Mouse (Mus musculus) forebrain, embryonic 15.5 days (tissue): ENCODE measurements at regions not wholly inside any gene's neighbourhood (a gene's known extent, or its start where the extent isn't known, plus 50 kb on each side); places are given as distances from the start of the nearest gene placed in this dataset.
A peak's percentile ranks its signal among the peaks of the same experiment; 100 is the strongest.

Source experiments
- ATAC-seq: fragments of 200-750 bp; cut with Nextera tagmentation; replicated peaks from 2 replicates; pipeline ENCODE4 v1.8.0; 2017; ENCODE audit warnings: mild to moderate bottlenecking, moderate TSS enrichment, moderate library complexity
- H3K27ac ChIP-seq: fragments of 300-500 bp; sonication (generic); replicated peaks from 2 replicates; pipeline ENCODE4 v1.5.1; 2015; ENCODE audit warnings: mild to moderate bottlenecking, inconsistent platforms
- H3K27me3 ChIP-seq: fragments of 300-500 bp; sonication (generic); 2 replicates; pipeline ENCODE4 v1.6.1; 2015; ENCODE audit warnings: inconsistent platforms
- H3K36me3 ChIP-seq: fragments of 300-500 bp; sonication (generic); 2 replicates; pipeline ENCODE4 v1.6.1; 2015; ENCODE audit warnings: mild to moderate bottlenecking, inconsistent platforms
- H3K4me1 ChIP-seq: fragments of 300-500 bp; sonication (generic); 2 replicates; pipeline ENCODE4 v1.6.1; 2015; ENCODE audit warnings: inconsistent platforms
- H3K4me2 ChIP-seq: fragments of 300-500 bp; sonication (generic); replicated peaks from 2 replicates; pipeline ENCODE4 v1.6.1; 2015; ENCODE audit warnings: mild to moderate bottlenecking, inconsistent platforms
- H3K4me3 ChIP-seq: fragments of 300-500 bp; sonication (generic); 2 replicates; pipeline ENCODE4 v1.5.1; 2015; ENCODE audit warnings: mild to moderate bottlenecking, inconsistent platforms
- H3K9ac ChIP-seq: fragments of 300-500 bp; sonication (generic); replicated peaks from 2 replicates; pipeline ENCODE4 v1.6.1; 2015; ENCODE audit warnings: mild to moderate bottlenecking, inconsistent platforms
- H3K9me3 ChIP-seq: fragments of 300-500 bp; sonication (generic); 2 replicates; pipeline ENCODE4 v1.6.1; 2016; ENCODE audit warnings: inconsistent platforms
- WGBS: fragments of 180-500 bp; shearing (Covaris S2); methylation state at CpG from one replicate; pipeline ENCODE4 v1.1.7; 2015; ENCODE audit warnings: mixed read lengths; 5-methylcytosine and 5-hydroxymethylcytosine counted together

DNA sequence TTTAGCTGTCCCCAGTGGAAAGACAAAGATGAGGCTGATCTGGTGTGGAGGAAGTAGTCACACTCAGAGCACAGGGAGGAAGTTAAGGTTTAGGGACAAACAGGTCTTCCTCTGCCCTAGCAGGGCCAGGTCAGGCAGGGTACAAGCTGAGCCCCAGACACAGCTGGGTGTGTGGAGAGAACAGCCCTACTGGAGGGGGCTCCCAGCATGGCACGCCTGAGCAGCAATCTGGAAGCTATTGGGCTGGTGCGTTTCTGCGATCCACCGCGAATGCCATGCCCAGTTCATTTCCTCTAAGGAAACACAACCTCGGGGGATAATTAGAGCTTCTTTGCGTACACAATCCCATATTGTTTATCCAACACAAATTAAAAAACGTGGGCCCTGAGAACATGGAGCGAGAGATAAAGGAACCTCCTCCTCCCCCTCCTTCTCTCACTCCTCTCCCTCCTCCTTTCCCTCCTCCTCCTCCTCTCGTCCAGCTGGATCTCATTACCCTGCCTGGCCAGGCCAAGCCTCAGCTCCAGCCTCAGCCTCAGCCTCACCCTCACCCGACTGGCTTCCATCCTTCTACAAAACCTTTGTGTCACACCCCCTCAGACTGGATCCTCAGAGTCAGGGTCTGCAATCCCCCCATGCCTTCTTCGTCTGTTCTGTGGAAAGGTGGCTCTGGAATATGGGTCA lies 81.2 kb downstream of the Pja1 start:
- no peaks in the 10 kb centered on the region for H3K4me1 ChIP-seq
- H3K27me3 ChIP-seq, result 0 out of 2 replicates have a peak, but pooled peaks cover 7% of the 10 kb centered on the region
- no peaks in the 10 kb centered on the region for H3K36me3 ChIP-seq
- H3K9me3 ChIP-seq, result no peaks in the 10 kb centered on the region
- H3K27ac ChIP-seq, result no peak overlapping the region
- 44% methylated on average over 12 of the region's 12 CpGs for WGBS
- ATAC-seq, result no peak
- no peak overlapping the region for H3K9ac ChIP-seq
- H3K4me3 ChIP-seq, result no peak overlapping the region
- H3K4me2 ChIP-seq, result no peak overlapping the region

DNA sequence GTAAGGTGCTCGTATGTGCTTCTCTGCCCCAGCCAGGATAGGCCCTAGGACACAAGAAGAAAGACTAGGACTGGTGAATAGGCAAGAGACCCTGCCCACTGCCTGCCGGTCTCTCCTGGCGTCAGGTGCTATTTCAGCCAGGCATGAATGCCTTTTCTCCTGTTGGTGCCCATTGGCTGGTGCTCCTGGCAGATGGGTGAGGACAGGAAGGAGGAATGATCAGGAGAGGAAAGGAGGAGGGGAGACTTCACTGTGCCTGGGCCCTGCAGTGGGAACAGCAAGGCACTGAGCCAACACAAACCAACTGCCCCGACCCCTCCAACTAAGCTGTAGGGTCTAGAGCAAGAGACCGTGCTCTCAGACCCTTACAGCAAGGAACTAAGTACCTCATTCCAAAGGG lies 100.4 kb downstream of the Pja1 start:
- Histone ChIP-seq H3K27me3 (no peaks in the 10 kb centered on the region), H3K9me3 (no peaks in the 10 kb centered on the region), H3K27ac (no peak overlapping the region), H3K4me1 (no peaks in the 10 kb centered on the region), H3K9ac (no peak overlapping the region), H3K4me3 (no peak overlapping the region), H3K4me2 (no peak overlapping the region), H3K36me3 (no peaks in the 10 kb centered on the region)
- WGBS, result 86% methylated on average over 5 of the region's 5 CpGs
- ATAC-seq, result no peak

DNA sequence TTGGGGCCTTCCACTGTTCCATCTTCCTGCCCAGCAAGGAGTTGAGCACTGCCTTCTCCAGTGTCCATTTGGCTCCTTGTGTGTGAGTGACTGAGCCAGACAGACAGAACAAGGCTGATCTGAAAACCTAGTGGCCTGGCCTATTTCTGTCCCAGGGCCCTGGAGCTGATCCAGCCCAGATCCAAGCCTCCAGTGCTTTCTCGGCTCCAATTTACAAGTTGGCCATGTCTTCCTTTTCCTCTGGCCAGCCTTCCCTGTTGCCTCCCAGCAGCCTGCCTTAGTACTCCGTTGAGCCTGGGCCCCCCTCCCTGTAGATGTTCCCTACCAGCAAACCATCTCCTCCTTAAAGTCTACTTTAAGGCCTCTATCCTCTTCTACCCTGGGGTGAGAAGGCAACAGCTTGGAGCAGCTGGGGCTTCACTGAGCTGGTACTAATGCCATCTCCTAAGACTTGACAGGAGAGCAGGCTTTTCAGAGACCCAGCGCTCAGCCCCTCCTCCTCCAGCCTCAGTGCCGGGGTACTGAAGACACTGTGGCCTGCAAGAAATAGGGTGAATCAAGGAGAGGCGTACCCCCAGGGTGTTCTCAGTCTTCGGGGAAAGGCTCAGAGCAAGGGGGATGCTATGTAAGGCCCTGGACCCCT lies 101.7 kb downstream of the Pja1 start:
- no peak overlapping the region for H3K27ac ChIP-seq
- H3K9me3 ChIP-seq, result no peaks in the 10 kb centered on the region
- H3K9ac ChIP-seq, result no peak overlapping the region
- no peaks in the 10 kb centered on the region for H3K36me3 ChIP-seq
- WGBS, result 78% methylated on average over 6 of the region's 6 CpGs
- no peak for ATAC-seq
- H3K27me3 ChIP-seq, result no peaks in the 10 kb centered on the region
- H3K4me3 ChIP-seq, result no peak overlapping the region
- H3K4me1 ChIP-seq, result no peaks in the 10 kb centered on the region
- no peak overlapping the region for H3K4me2 ChIP-seq

DNA sequence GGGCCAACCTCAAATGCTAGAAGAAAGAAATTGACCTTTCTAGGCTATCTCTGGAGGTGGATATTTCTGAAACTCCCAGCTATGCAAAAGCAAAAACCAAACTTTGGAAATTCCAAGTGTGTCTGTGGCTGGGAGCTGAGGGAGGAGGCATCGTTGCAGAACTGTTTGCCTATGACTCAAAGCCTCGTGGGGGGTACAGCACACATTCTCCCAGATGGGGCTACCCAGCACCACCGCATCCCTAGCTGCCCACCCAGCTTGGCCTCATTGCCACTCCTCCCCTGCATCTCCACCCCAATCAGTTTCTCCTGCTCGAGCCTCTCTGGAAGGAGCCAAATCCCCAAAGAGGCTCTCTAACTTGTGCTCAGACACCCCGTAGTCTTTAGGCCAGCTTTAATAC lies 107.0 kb downstream of the Pja1 start:
- Histone ChIP-seq H3K36me3 (no peaks in the 10 kb centered on the region), H3K9ac (no peak overlapping the region), H3K9me3 (no peaks in the 10 kb centered on the region), H3K27ac (no peak overlapping the region), H3K27me3 (no peaks in the 10 kb centered on the region), H3K4me2 (no peak overlapping the region), H3K4me3 (no peak overlapping the region), H3K4me1 (peaks cover 9% of the 10 kb centered on the region)
- no peak for ATAC-seq
- 80% methylated on average over 5 of the region's 5 CpGs for WGBS

GRCm38 (mm10) chrX:99360095-99360890 lies 110.8 kb downstream of the Pja1 start:
- Histone ChIP-seq H3K4me1 (peaks cover 16% of the 10 kb centered on the region), H3K27me3 (no peaks in the 10 kb centered on the region), H3K4me3 (no peak overlapping the region), H3K27ac (peak overlapping the region; percentile 27; the same call in 1 of the 2 replicates), H3K4me2 (no peak overlapping the region), H3K9me3 (no peaks in the 10 kb centered on the region), H3K9ac (no peak overlapping the region), H3K36me3 (no peaks in the 10 kb centered on the region)
- peak; percentile 71 for ATAC-seq
- WGBS, result 55% methylated on average over 11 of the region's 11 CpGs

DNA sequence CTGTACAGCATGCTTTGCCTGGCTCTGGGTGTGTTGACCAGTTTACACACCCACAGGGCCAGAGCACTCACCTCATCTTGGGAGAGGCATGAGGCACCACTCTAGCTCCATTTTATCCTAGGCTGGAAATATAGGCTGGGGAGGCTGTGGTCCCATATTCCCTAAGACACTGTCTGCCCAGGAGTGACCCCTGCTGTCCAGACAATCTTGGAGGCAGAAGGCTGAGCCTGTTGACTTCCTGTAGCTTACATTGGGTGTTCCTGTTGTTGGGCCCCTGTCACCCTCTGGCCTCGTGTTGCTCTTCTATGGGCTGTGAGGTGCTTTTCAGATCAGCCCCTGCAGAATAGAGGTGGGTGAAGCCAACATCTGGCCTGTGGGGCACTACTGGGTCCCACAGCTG lies 112.3 kb downstream of the Pja1 start:
- no peak overlapping the region for H3K27ac ChIP-seq
- ATAC-seq, result no peak
- H3K27me3 ChIP-seq, result no peaks in the 10 kb centered on the region
- no peaks in the 10 kb centered on the region for H3K36me3 ChIP-seq
- peaks cover 16% of the 10 kb centered on the region for H3K4me1 ChIP-seq
- no peak overlapping the region for H3K9ac ChIP-seq
- no peak overlapping the region for H3K4me3 ChIP-seq
- no peaks in the 10 kb centered on the region for H3K9me3 ChIP-seq
- no peak overlapping the region for H3K4me2 ChIP-seq
- WGBS, result 56% methylated on average over 1 of the region's 1 CpGs

GRCm38 (mm10) chrX:99358051-99358617 lies 112.9 kb downstream of the Pja1 start:
- peak; percentile 53 for ATAC-seq
- 45% methylated on average over 13 of the region's 13 CpGs for WGBS

GRCm38 (mm10) chrX:99355128-99355527 lies 115.9 kb downstream of the Pja1 start:
- H3K9me3 ChIP-seq, result no peaks in the 10 kb centered on the region
- H3K36me3 ChIP-seq, result no peaks in the 10 kb centered on the region
- ATAC-seq, result no peak
- no peak overlapping the region for H3K4me3 ChIP-seq
- H3K27me3 ChIP-seq, result no peaks in the 10 kb centered on the region
- H3K4me2 ChIP-seq, result no peak overlapping the region
- no peak overlapping the region for H3K27ac ChIP-seq
- peaks cover 11% of the 10 kb centered on the region for H3K4me1 ChIP-seq
- WGBS, result 79% methylated on average over 5 of the region's 5 CpGs
- H3K9ac ChIP-seq, result no peak overlapping the region

More at GRCm38 (mm10) chrX:99358051-99358617, 112.9 kb downstream of the Pja1 start:
- peaks cover 16% of the 10 kb centered on the region for H3K4me1 ChIP-seq
- H3K9ac ChIP-seq, result no peak overlapping the region
- H3K27me3 ChIP-seq, result no peaks in the 10 kb centered on the region
- no peak overlapping the region for H3K4me3 ChIP-seq
- H3K4me2 ChIP-seq, result no peak overlapping the region
- no peaks in the 10 kb centered on the region for H3K9me3 ChIP-seq
- H3K36me3 ChIP-seq, result no peaks in the 10 kb centered on the region
- no peak overlapping the region for H3K27ac ChIP-seq

- Histone ChIP-seq H3K4me3 (no peak overlapping the region), H3K4me2 (no peak overlapping the region), H3K36me3 (no peaks in the 10 kb centered on the region), H3K27me3 (no peaks in the 10 kb centered on the region), H3K9me3 (no peaks in the 10 kb centered on the region), H3K9ac (no peak overlapping the region), H3K27ac (no peak overlapping the region), H3K4me1 (no peaks in the 10 kb centered on the region)
- 47% methylated on average over 3 of the region's 3 CpGs for whole genome bisulfite sequencing
- ATAC-seq, result no peak
These were observed 120.8 kb downstream of the Pja1 start for GRCm38 (mm10) chrX:99350233-99350632.

GRCm38 (mm10) chrX:99340223-99340622 lies 130.8 kb downstream of the Pja1 start:
- no peak for ATAC-seq
- Histone ChIP-seq H3K9ac (no peak overlapping the region), H3K27me3 (no peaks in the 10 kb centered on the region), H3K4me2 (no peak overlapping the region), H3K4me1 (0 out of 2 replicates have a peak, but pooled peaks cover 6% of the 10 kb centered on the region), H3K4me3 (no peak overlapping the region), H3K36me3 (no peaks in the 10 kb centered on the region), H3K27ac (no peak overlapping the region), H3K9me3 (no peaks in the 10 kb centered on the region)
- 80% methylated on average over 6 of the region's 6 CpGs for WGBS

GRCm38 (mm10) chrX:99339081-99339876 lies 131.8 kb downstream of the Pja1 start:
- Histone ChIP-seq H3K9me3 (no peaks in the 10 kb centered on the region), H3K27me3 (no peaks in the 10 kb centered on the region), H3K4me1 (0 out of 2 replicates have a peak, but pooled peaks cover 6% of the 10 kb centered on the region), H3K9ac (no peak overlapping the region), H3K4me2 (no peak overlapping the region), H3K36me3 (no peaks in the 10 kb centered on the region), H3K27ac (no peak overlapping the region), H3K4me3 (no peak overlapping the region)
- WGBS, result 19% methylated on average over 9 of the region's 9 CpGs
- no peak; the same call in 1 of the 2 replicates for ATAC-seq
